Mouse (Mus musculus) adrenal gland, postnatal 4 days (tissue): ENCODE results near the gene Dhrs4. TPM values are rescaled to one million over a fixed set of nuclear protein-coding genes. Genes with fewer than 3 reads are reported as not detected.

ENCODE experiments used
- DNase-seq, 2 experiments: peaks; one replicate each; pipeline ENCODE4 v3.0.0; 2021 to 2022; ENCODE audit warnings: low spot score in 2 of 2, mixed read lengths in 2 of 2
- total RNA-seq, 2 experiments: library from RNA; stranded (reverse); gene quantifications; 2 replicates each; pipeline ENCODE4 v1.2.3; 2021

The Dhrs4 gene
- total RNA-seq, 2 experiments from 2014 or later = 82.9 to 85.8 TPM

GRCm38 (mm10) chr14:55524785-55525184, 46.2 kb downstream of the Dhrs4 start, which contains the start of gene Nrl:
TSS of gene Nrl (minus strand) at chr14:55524981.
- no peak for DNase-seq

- no peak for DNase-seq
Measured at GRCm38 (mm10) chr14:55526674-55527073, 48.1 kb downstream of the Dhrs4 start.

GRCm38 (mm10) chr14:55527940-55528339, 49.4 kb downstream of the Dhrs4 start:
- no peak for DNase-seq

GRCm38 (mm10) chr14:55536116-55536745, 57.7 kb downstream of the Dhrs4 start:
- no peak for DNase-seq

Other genes starting within 250 kb of the Dhrs4 start
- 10 to 100 TPM; 19.6 to 25.4 TPM for gene Carmil3, start 11.9 kb downstream of the Dhrs4 start, total RNA-seq
- 1 to 10 TPM in 1 of 2 experiments, under 1 TPM in 1; 0.53 to 1.1 TPM for gene Cpne6, start 31.7 kb downstream of the Dhrs4 start, total RNA-seq
- gene Nrl, start 46.2 kb downstream of the Dhrs4 start, total RNA-seq = not detected
- gene Pck2, start 61.5 kb downstream of the Dhrs4 start, total RNA-seq = 10 to 100 TPM; 63.4 to 64.0 TPM
- gene Dcaf11, start 81.2 kb downstream of the Dhrs4 start, total RNA-seq = 10 to 100 TPM; 84.6 to 91.6 TPM
- 1 to 10 TPM; 1.0 to 1.2 TPM for gene A730061H03Rik, start 81.6 kb downstream of the Dhrs4 start, total RNA-seq
- gene Fitm1, start 96.9 kb downstream of the Dhrs4 start, total RNA-seq = 1 to 10 TPM; 6.5 to 10.0 TPM
- 100 to 1,000 TPM; 302 to 310 TPM for gene Psme1, start 99.4 kb downstream of the Dhrs4 start, total RNA-seq
- gene Emc9, start 106.5 kb downstream of the Dhrs4 start, total RNA-seq = 10 to 100 TPM; 40.9 to 47.0 TPM
- 100 to 1,000 TPM; 336 to 355 TPM for gene Psme2, start 112.4 kb downstream of the Dhrs4 start, total RNA-seq
- gene Rnf31, start 113.0 kb downstream of the Dhrs4 start, total RNA-seq = 10 to 100 TPM; 35.0 to 40.3 TPM
- gene Irf9, start 124.8 kb downstream of the Dhrs4 start, total RNA-seq = 10 to 100 TPM; 19.1 to 19.9 TPM
- gene Rec8, start 139.3 kb downstream of the Dhrs4 start, total RNA-seq = 1 to 10 TPM; 8.0 to 8.6 TPM
- 100 to 1,000 TPM in 1 of 2 experiments, 10 to 100 TPM in 1; 96.8 to 108 TPM for gene Ipo4, start 157.2 kb downstream of the Dhrs4 start, total RNA-seq
- 1 to 10 TPM; 3.8 to 4.5 TPM for gene Gm49378, start 159.1 kb downstream of the Dhrs4 start, total RNA-seq
- 100 to 1,000 TPM in 1 of 2 experiments, 10 to 100 TPM in 1; 98.6 to 102 TPM for gene Tm9sf1, start 165.0 kb downstream of the Dhrs4 start, total RNA-seq
- 1 to 10 TPM; 1.7 to 2.8 TPM for gene Tssk4, start 171.4 kb downstream of the Dhrs4 start, total RNA-seq
- 10 to 100 TPM; 57.4 to 63.3 TPM for gene Mdp1, start 181.8 kb downstream of the Dhrs4 start, total RNA-seq
- 10 to 100 TPM; 29.2 to 29.7 TPM for gene Gmpr2, start 193.2 kb downstream of the Dhrs4 start, total RNA-seq
- 100 to 1,000 TPM; 316 to 337 TPM for gene Nedd8, start 193.4 kb downstream of the Dhrs4 start, total RNA-seq
- 10 to 100 TPM; 33.0 to 33.2 TPM for gene Tinf2, start 203.1 kb downstream of the Dhrs4 start, total RNA-seq
- 1 to 10 TPM; 1.4 to 1.8 TPM for gene Tgm1, start 235.2 kb downstream of the Dhrs4 start, total RNA-seq
- gene Rabggta, start 243.5 kb downstream of the Dhrs4 start, total RNA-seq = 10 to 100 TPM; 23.8 to 25.7 TPM